Mouse (Mus musculus): ENCODE measurements around the gene Uts2b. TPM values are rescaled to one million over a fixed set of nuclear protein-coding genes. Genes with fewer than 3 reads are reported as not detected.
"Not testable (repeated sequence)": the region's sequence is repeated elsewhere in the genome, so short reads cannot be mapped to it uniquely, and the experiment has no call there.

Gene Uts2b
- total RNA-seq, 2 experiments from 2014 or later: not detected

DNA sequence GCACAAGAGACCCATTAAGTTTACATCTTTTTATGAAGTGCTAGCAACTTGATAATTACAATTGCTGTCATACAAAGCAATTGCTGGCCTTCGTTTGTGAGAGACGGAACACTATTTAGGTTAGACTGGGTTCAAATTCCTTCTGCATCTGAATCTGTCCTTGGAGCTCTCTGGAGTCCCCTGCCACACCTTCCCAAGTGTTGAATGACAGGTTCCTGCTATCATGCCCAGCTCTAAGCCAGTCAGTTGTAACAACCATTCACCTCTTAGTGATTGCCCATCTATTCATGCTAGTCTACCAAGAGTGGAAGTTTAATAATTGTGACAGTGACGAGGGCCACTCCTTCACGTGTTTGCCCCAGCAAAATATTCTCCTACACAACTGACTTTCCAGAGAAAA lies 12.2 kb upstream of the Uts2b start:
- intact Hi-C loops (cut with DNase I): loop anchor here (10.0 kb wide), 1 partner anchor 53 kb away; no protein-coding TSS in a partner anchor
- no peak for DNase-seq

DNA sequence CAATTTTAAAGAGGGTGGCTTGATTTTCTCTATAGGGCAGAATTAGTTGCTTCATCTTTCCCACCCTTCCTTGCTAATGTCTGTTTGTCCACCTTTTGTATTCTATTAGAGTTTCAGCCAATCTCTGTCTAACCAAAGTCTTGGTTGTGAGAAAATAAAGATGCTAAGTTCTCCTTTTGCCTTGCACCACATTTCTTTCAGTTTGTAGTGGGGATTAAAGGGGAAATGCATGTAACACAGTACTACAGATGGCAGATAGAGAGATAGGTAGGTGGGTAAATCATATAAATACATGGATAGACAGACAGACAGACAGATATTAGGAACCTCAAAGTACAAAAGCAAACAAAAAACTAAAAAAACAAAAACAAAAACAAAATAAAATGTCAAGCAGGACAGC lies 6.5 kb upstream of the Uts2b start:
- DNase-seq: no peak
- intact Hi-C loops (cut with DNase I): no loop called here

- no peak for DNase-seq
- intact Hi-C loops (cut with DNase I): no loop called here
Measured at GRCm38 (mm10) chr16:27375318-27375717, 5.3 kb upstream of the Uts2b start.

DNA sequence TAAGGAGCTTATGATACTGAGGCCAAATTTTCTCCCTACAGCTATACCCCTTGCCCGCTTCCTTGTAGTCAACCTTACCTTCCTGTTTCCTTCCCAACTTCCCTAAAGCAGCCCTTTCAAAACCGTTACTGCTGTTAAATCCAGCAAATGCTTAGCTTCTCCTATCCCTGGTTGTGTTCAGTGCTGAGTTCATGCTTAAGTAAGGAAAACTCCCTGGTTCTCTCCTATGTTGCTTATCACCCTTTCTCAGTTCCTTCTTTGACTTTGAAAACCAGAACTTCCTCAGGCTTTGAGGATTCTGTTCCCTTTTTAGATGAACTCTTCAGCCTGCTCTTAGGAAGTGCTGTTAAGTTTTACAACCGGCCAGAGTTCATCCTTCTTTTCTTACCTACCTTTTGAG lies 4.1 kb upstream of the Uts2b start:
- DNase-seq: no peak
- intact Hi-C loops (cut with DNase I): no loop called here

- no peak for DNase-seq
- intact Hi-C loops (cut with DNase I): no loop called here
Measured at GRCm38 (mm10) chr16:27370700-27371099, 661 bp upstream of the Uts2b start.

GRCm38 (mm10) chr16:27360059-27360458 lies 10.0 kb downstream of the Uts2b start:
- intact Hi-C loops (cut with DNase I): no loop called here

GRCm38 (mm10) chr16:27354464-27354863 lies 15.6 kb downstream of the Uts2b start:
- intact Hi-C loops (cut with DNase I): no loop called here
- no peak for DNase-seq

More at GRCm38 (mm10) chr16:27360059-27360458, 10.0 kb downstream of the Uts2b start:
- DNase-seq: no peak

- intact Hi-C loops (cut with DNase I): no loop called here
- DNase-seq: no peak
Measured at GRCm38 (mm10) chr16:27349878-27350532, 20.0 kb downstream of the Uts2b start.

- DNase-seq: no peak
- intact Hi-C loops (cut with DNase I): no loop called here
Measured at GRCm38 (mm10) chr16:27349235-27349634, 20.8 kb downstream of the Uts2b start.

GRCm38 (mm10) chr16:27348359-27348758 lies 21.7 kb downstream of the Uts2b start:
- DNase-seq: no peak
- intact Hi-C loops (cut with DNase I): no loop called here

DNA sequence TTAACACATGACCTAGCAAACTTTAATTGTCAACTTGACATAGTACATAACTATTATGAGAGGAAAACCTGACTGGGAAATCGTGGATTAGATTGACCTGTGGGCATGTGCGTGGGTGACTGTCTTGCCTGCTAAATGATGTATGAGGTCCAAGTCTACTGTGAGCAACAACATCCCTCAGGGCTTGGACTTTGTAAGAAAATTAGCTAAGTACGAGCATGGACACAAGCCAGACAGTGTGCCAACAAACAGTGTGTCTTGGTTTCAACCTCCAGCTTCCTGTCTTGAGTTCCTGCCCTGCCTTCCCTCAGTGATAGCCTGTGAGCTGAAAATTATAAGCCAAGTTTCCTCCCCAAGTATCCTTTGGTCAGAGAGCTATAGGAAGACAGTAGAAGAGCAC lies 22.5 kb downstream of the Uts2b start:
- intact Hi-C loops (cut with DNase I): no loop called here
- DNase-seq: no peak

DNA sequence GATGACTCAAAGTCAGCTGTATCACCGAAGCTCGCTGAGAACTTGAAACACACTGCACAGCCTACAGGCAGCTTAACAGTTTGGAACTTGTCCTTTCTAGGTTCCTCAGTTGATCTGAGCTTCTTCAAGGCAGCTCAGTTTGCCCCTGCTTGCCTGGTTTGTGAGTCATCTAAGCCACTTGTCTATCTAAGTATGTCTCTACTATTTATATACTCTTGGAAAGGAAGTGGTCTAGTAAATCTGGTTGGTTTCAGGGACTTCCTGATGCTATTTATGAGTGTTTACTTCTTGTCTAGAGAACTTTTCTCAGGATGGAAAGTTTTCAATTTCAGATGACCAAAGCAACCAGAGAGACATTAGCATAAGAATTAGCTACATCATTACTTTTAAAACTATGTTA lies 43.6 kb downstream of the Uts2b start:
- intact Hi-C loops (cut with DNase I): no loop called here
- no peak for DNase-seq

DNA sequence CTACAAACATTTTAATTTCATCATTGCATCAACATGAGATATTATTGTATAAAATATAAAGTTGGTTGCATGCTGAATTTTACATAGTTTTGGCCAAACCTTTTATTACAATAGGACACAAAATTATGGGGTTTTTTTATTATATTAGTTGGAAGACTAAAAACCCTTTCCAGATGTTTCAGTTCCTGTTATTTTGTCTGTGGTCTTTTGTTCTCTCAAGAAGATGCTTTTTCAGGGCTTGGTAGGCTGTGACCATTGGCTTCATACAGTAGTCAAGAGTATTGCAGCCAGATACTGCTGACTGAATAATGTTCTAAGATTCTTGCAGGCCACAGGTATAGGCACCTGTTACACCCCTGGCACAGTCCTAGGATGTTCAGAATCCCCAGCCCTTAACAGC lies 48.0 kb downstream of the Uts2b start:
- DNase-seq: no peak
- intact Hi-C loops (cut with DNase I): no loop called here

DNA sequence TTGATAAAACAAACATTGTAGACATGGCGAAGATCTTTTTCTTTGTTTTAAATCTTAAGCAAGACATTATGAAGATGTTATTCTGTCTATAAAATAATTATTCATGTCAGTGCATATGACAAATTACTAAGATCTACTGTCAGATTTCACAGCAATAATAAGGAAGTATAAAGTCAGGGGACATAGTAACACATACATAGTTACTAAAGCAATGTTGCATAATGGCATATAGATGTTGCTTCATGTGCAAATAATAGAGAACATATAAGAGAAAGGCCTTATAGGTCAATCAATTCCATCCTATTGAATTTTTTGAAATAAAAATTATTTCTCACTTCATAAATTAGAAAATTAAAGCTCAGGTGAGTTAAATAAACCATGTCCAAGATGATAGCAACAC lies 50.9 kb downstream of the Uts2b start:
- no peak for DNase-seq
- intact Hi-C loops (cut with DNase I): no loop called here

- intact Hi-C loops (cut with DNase I); DNase-seq: not testable (repeated sequence)
Measured at GRCm38 (mm10) chr16:27307189-27307588, 62.9 kb downstream of the Uts2b start, which contains the start of gene Ostn. Gene Ostn (plus strand): TSS chr16:27307489.

Other genes with a start within 250 kb of the Uts2b start
- gene Ostn, start 62.8 kb downstream of the Uts2b start, total RNA-seq (2021): 1 to 10 TPM; 3.0 to 4.0 TPM
- 10 to 100 TPM; 61.8 to 70.7 TPM for gene Ccdc50, start 18.6 kb upstream of the Uts2b start, total RNA-seq (2021)